In the genomic region with DNA sequence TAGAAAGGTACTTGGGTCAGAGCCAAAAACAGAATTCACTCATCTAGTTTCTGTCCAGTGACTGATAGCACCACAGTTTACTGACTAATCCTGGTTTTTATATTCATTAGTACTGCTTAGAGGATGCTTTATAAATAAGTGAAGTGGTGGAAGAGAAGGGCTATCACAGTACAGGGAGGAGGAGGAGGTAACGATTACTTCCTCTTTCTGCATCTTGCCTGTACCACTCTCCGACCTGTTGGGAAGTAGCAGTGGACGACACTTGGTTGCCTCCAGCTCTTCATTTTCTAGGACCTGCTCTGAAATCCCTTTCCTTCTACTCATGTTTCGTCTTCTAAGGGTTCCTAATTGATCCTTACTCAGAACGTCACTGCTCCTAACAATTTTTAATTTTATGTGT, we compare ENCODE assay signal across 27 mouse cellular contexts.
"Had no signal": no experiment of that assay in that cellular context is flagged by ENCODE, and none has a peak within 500 bp of the region (broad histone marks: within the 10 kb centered on the region; RNA-seq: fewer than 3 reads in every experiment).

No protein-coding gene starts in this region.

- H3K36me3 ChIP-seq: embryonic facial prominence, embryonic 10.5 days; embryonic facial prominence, embryonic 12.5 days; embryonic facial prominence, embryonic 13.5 days; embryonic facial prominence, embryonic 15.5 days; forebrain, embryonic 10.5 days; forebrain, embryonic 12.5 days; forebrain, embryonic 15.5 days had no signal

- DNase-seq: cerebellum, adult 9-10 months; cerebellum, adult 9-11 months; cerebellum, postnatal 10 days; cerebellum, postnatal 14 days; cerebellum, postnatal 25 days; cerebellum, postnatal 36 days; embryo, embryonic 11 days; forebrain, postnatal 0 days; gastrocnemius, adult 2 months; gastrocnemius, postnatal 10 days; gastrocnemius, postnatal 14 days; gastrocnemius, postnatal 25 days; gastrocnemius, postnatal 36 days; heart, adult 11 months; heart, adult 18-20 months; heart, adult 2 months had no signal

- ATAC-seq: forebrain, embryonic 13.5 days; forebrain, embryonic 14.5 days; forebrain, embryonic 15.5 days; forebrain, embryonic 16.5 days; forebrain, postnatal 0 days had no signal

- H3K27ac ChIP-seq: embryonic facial prominence, embryonic 10.5 days; embryonic facial prominence, embryonic 12.5 days; embryonic facial prominence, embryonic 13.5 days; embryonic facial prominence, embryonic 15.5 days; forebrain, embryonic 10.5 days; forebrain, embryonic 12.5 days; forebrain, embryonic 13.5 days; forebrain, embryonic 15.5 days; gastrocnemius, adult 2 months; heart, adult 2 months had no signal

- H3K4me3 ChIP-seq: embryonic facial prominence, embryonic 10.5 days; embryonic facial prominence, embryonic 12.5 days; embryonic facial prominence, embryonic 13.5 days; embryonic facial prominence, embryonic 15.5 days; erythroblast, embryonic 14.5 days; forebrain, embryonic 10.5 days; forebrain, embryonic 12.5 days; forebrain, embryonic 13.5 days; forebrain, embryonic 15.5 days; gastrocnemius, adult 2 months; heart, adult 2 months had no signal

- H3K4me2 ChIP-seq: embryonic facial prominence, embryonic 12.5 days; embryonic facial prominence, embryonic 13.5 days; embryonic facial prominence, embryonic 15.5 days; forebrain, embryonic 12.5 days; forebrain, embryonic 13.5 days; forebrain, embryonic 15.5 days had no signal

- H3K9me3 ChIP-seq: embryonic facial prominence, embryonic 10.5 days; embryonic facial prominence, embryonic 12.5 days; embryonic facial prominence, embryonic 15.5 days; forebrain, embryonic 10.5 days; forebrain, embryonic 12.5 days; forebrain, embryonic 13.5 days; forebrain, embryonic 15.5 days had no signal

- H3K4me1 ChIP-seq: embryonic facial prominence, embryonic 10.5 days; embryonic facial prominence, embryonic 12.5 days; embryonic facial prominence, embryonic 13.5 days; embryonic facial prominence, embryonic 15.5 days; forebrain, embryonic 10.5 days; forebrain, embryonic 12.5 days; forebrain, embryonic 13.5 days; forebrain, embryonic 15.5 days had no signal

- H3K9ac ChIP-seq: embryonic facial prominence, embryonic 12.5 days; embryonic facial prominence, embryonic 13.5 days; embryonic facial prominence, embryonic 15.5 days; forebrain, embryonic 12.5 days; forebrain, embryonic 13.5 days; forebrain, embryonic 15.5 days; forebrain, postnatal 0 days had no signal

- H3K27me3 ChIP-seq: embryonic facial prominence, embryonic 12.5 days; embryonic facial prominence, embryonic 13.5 days; embryonic facial prominence, embryonic 15.5 days; forebrain, embryonic 12.5 days; forebrain, embryonic 13.5 days; forebrain, embryonic 15.5 days had no signal
